Mouse (Mus musculus) MEL (cell line): ENCODE results near the gene Kcnh8.

Experiments
- CTCF ChIP-seq, 3 experiments: IDR thresholded peaks in 2 of 3; conservative IDR thresholded peaks in 1 of 3; 2 replicates each; pipeline ENCODE4 v1.5.1; 2011 to 2012; ENCODE audit warnings: low read length in 3 of 3, low read depth in 2 of 3, mild to moderate bottlenecking in 2 of 3, improper control_type of control experiment in 1 of 3, inconsistent platforms in 1 of 3, mixed read lengths in 1 of 3, moderate library complexity in 1 of 3; ENCODE audit not compliant: control insufficient read depth in 1 of 3, insufficient read depth in 1 of 3, poor library complexity in 1 of 3, severe bottlenecking in 1 of 3
- EP300 ChIP-seq, 2 experiments: IDR thresholded peaks; 2 replicates each; pipeline ENCODE4 v1.6.1; 2011; ENCODE audit warnings: improper control_type of control experiment in 2 of 2, low read length in 2 of 2, low read depth in 1 of 2, mild to moderate bottlenecking in 1 of 2
- JUND ChIP-seq: IDR thresholded peaks from 2 replicates; pipeline ENCODE4 v1.6.1; 2011; ENCODE audit warnings: low read depth, mild to moderate bottlenecking, improper control_type of control experiment, low read length
- MAX ChIP-seq: IDR thresholded peaks from 2 replicates; pipeline ENCODE4 v1.6.1; 2011; ENCODE audit warnings: low read length, improper control_type of control experiment
- MAZ ChIP-seq: IDR thresholded peaks from 2 replicates; pipeline ENCODE4 v1.6.1; 2012; ENCODE audit warnings: low read depth, mild to moderate bottlenecking, inconsistent platforms, low read length, improper control_type of control experiment
- POLR2A ChIP-seq, 2 experiments: IDR thresholded peaks; 2 replicates each; pipeline ENCODE4 v1.6.1; 2011 to 2012; ENCODE audit warnings: low read length in 2 of 2, mild to moderate bottlenecking in 2 of 2, control low read depth in 1 of 2, improper control_type of control experiment in 1 of 2, low read depth in 1 of 2, moderate library complexity in 1 of 2; ENCODE audit not compliant: control insufficient read depth in 1 of 2, insufficient read depth in 1 of 2, poor library complexity in 1 of 2
- TBP ChIP-seq: IDR thresholded peaks from 2 replicates; pipeline ENCODE4 v1.8.0; 2011; ENCODE audit warnings: low read depth, low read length, improper control_type of control experiment
- UBTF ChIP-seq: IDR thresholded peaks from 2 replicates; pipeline ENCODE4 v1.6.1; 2012; ENCODE audit warnings: low read depth, mild to moderate bottlenecking, inconsistent platforms, low read length, improper control_type of control experiment, moderate library complexity, borderline replicate concordance; ENCODE audit not compliant: insufficient read depth
- USF1 ChIP-seq: IDR thresholded peaks from 2 replicates; pipeline ENCODE4 v1.6.1; 2014; ENCODE audit warnings: low read depth, mild to moderate bottlenecking, inconsistent platforms, low read length, improper control_type of control experiment, moderate library complexity
- ZKSCAN1 ChIP-seq: IDR thresholded peaks from 2 replicates; pipeline ENCODE4 v1.6.1; 2012; ENCODE audit warnings: low read depth, mild to moderate bottlenecking, inconsistent platforms, low read length, improper control_type of control experiment, moderate library complexity
- ZNF384 ChIP-seq: IDR thresholded peaks from 2 replicates; pipeline ENCODE4 v1.6.1; 2012; ENCODE audit warnings: low read depth, mild to moderate bottlenecking, inconsistent platforms, low read length, improper control_type of control experiment

- TF ChIP-seq USF1, result no peak
- no peak for TF ChIP-seq UBTF
- no peak for TF ChIP-seq ZKSCAN1
- TF ChIP-seq MAX, result no peak
- no peak for TF ChIP-seq MAZ
- TF ChIP-seq POLR2A (IDR thresholded peaks at IDR 0.05; ENCODE audit: control insufficient read depth in 1 of 2, insufficient read depth in 1 of 2, low read depth in 1 of 2, low read length in 2 of 2, poor library complexity in 1 of 2), result no peak
- no peak for TF ChIP-seq EP300 (IDR thresholded peaks at IDR 0.05; ENCODE audit: low read depth in 1 of 2, low read length in 2 of 2)
- no peak for TF ChIP-seq ZNF384
- TF ChIP-seq CTCF (IDR thresholded peaks at IDR 0.05 in 2 of 3, conservative IDR thresholded peaks at IDR 0.05 in 1 of 3; ENCODE audit: control insufficient read depth in 1 of 3, insufficient read depth in 1 of 3, low read depth in 2 of 3, low read length in 3 of 3, poor library complexity in 1 of 3, severe bottlenecking in 1 of 3), result no peak
- TF ChIP-seq TBP, result no peak
- TF ChIP-seq JUND, result no peak
Measured at GRCm38 (mm10) chr17:52569584-52570270, 32.8 kb upstream of the Kcnh8 start.
